Mouse (Mus musculus) embryonic facial prominence, embryonic 10.5 days (tissue): ENCODE measurements around the gene Elp6. TPM values are rescaled to one million over a fixed set of nuclear protein-coding genes. Genes with fewer than 3 reads are reported as not detected.
A peak's percentile ranks its signal among the peaks of the same experiment; 100 is the strongest.

Experiments
- DNase-seq: peaks from one replicate; pipeline ENCODE4 v3.0.0-alpha.2; 2017; ENCODE audit warnings: low spot score
- H3K27ac ChIP-seq: fragments of 300-500 bp; sonication (generic); replicated peaks from 2 replicates; pipeline ENCODE4 v1.5.1; 2016; ENCODE audit warnings: mild to moderate bottlenecking
- H3K27me3 ChIP-seq: fragments of 300-500 bp; sonication (generic); replicated peaks from 2 replicates; pipeline ENCODE4 v1.6.1; 2016; ENCODE audit warnings: low read depth, mild to moderate bottlenecking; ENCODE audit not compliant: poor library complexity, severe bottlenecking
- H3K36me3 ChIP-seq: fragments of 300-500 bp; sonication (generic); replicated peaks from 2 replicates; pipeline ENCODE4 v1.6.1; 2016; ENCODE audit warnings: mild to moderate bottlenecking, moderate library complexity
- H3K4me1 ChIP-seq: fragments of 300-500 bp; sonication (generic); 2 replicates; pipeline ENCODE4 v1.6.1; 2016
- H3K4me3 ChIP-seq: fragments of 300-500 bp; sonication (generic); 2 replicates; pipeline ENCODE4 v1.5.1; 2016; ENCODE audit warnings: mild to moderate bottlenecking, moderate library complexity
- H3K9me3 ChIP-seq: fragments of 300-500 bp; sonication (generic); 2 replicates; pipeline ENCODE4 v1.6.1; 2016; ENCODE audit warnings: mild to moderate bottlenecking
- WGBS: fragments of 180-500 bp; shearing (Covaris S2); methylation state at CpG from one replicate; pipeline ENCODE4 v1.1.7; 2016; 5-methylcytosine and 5-hydroxymethylcytosine counted together
- polyA plus RNA-seq: library from polyadenylated mRNA; unstranded; fragments of >200 nt; fragmentation: Nextera tagmentation; extraction: Ambion mirVana; gene quantifications from 2 replicates; pipeline ENCODE4 v1.2.1, GENCODE M21; 2016

Gene Elp6
- polyA plus RNA-seq, 1 experiment from 2014 or later: 45.6 TPM

- no peak overlapping the region for H3K4me3 ChIP-seq
- no peaks in the 10 kb centered on the region for H3K27me3 ChIP-seq
- H3K27ac ChIP-seq: no peak overlapping the region
- no peaks in the 10 kb centered on the region for H3K36me3 ChIP-seq
- WGBS: 80% methylated on average over 7 of the region's 7 CpGs
- H3K9me3 ChIP-seq: no peaks in the 10 kb centered on the region
- H3K4me1 ChIP-seq: peaks cover 11% of the 10 kb centered on the region
- DNase-seq: no peak
These were observed 40.2 kb downstream of the Elp6 start for GRCm38 (mm10) chr9:110345057-110345739.

GRCm38 (mm10) chr9:110348899-110349298 is 43.9 kb downstream of the Elp6 start:
- Histone ChIP-seq H3K27me3 (no peaks in the 10 kb centered on the region), H3K4me3 (no peak overlapping the region), H3K27ac (no peak overlapping the region), H3K4me1 (peaks cover 16% of the 10 kb centered on the region), H3K9me3 (no peaks in the 10 kb centered on the region), H3K36me3 (0 out of 2 replicates have a peak, but pooled peaks cover 10% of the 10 kb centered on the region)
- DNase-seq: no peak
- 74% methylated on average over 4 of the region's 4 CpGs for WGBS

- peaks cover 20% of the 10 kb centered on the region for H3K36me3 ChIP-seq
- no peak overlapping the region for H3K27ac ChIP-seq
- no peaks in the 10 kb centered on the region for H3K27me3 ChIP-seq
- DNase-seq: no peak
- no peaks in the 10 kb centered on the region for H3K9me3 ChIP-seq
- WGBS: 76% methylated on average over 5 of the region's 5 CpGs
- peaks cover 10% of the 10 kb centered on the region for H3K4me1 ChIP-seq
- H3K4me3 ChIP-seq: no peak overlapping the region
These were observed 45.2 kb downstream of the Elp6 start for GRCm38 (mm10) chr9:110350188-110350587.

- H3K4me3 ChIP-seq: no peak overlapping the region
- H3K27ac ChIP-seq: no peak overlapping the region
- no peaks in the 10 kb centered on the region for H3K27me3 ChIP-seq
- peaks cover 24% of the 10 kb centered on the region for H3K36me3 ChIP-seq
- no peak for DNase-seq
- no peaks in the 10 kb centered on the region for H3K9me3 ChIP-seq
- WGBS: 72% methylated on average over 5 of the region's 5 CpGs
- H3K4me1 ChIP-seq: peaks cover 8% of the 10 kb centered on the region
These were observed 45.6 kb downstream of the Elp6 start for GRCm38 (mm10) chr9:110350612-110351011.

GRCm38 (mm10) chr9:110351350-110351749 is 46.4 kb downstream of the Elp6 start:
- peaks cover 8% of the 10 kb centered on the region for H3K4me1 ChIP-seq
- no peak for DNase-seq
- peaks cover 30% of the 10 kb centered on the region for H3K36me3 ChIP-seq
- H3K27me3 ChIP-seq: no peaks in the 10 kb centered on the region
- H3K4me3 ChIP-seq: no peak overlapping the region
- H3K9me3 ChIP-seq: no peaks in the 10 kb centered on the region
- no peak overlapping the region for H3K27ac ChIP-seq
- 86% methylated on average over 2 of the region's 2 CpGs for WGBS

GRCm38 (mm10) chr9:110351932-110352632 is 47.1 kb downstream of the Elp6 start:
- no peak for DNase-seq
- H3K27ac ChIP-seq: no peak overlapping the region
- H3K4me1 ChIP-seq: peaks cover 8% of the 10 kb centered on the region
- H3K36me3 ChIP-seq: peaks cover 30% of the 10 kb centered on the region
- no peaks in the 10 kb centered on the region for H3K27me3 ChIP-seq
- 89% methylated on average over 8 of the region's 8 CpGs for WGBS
- H3K9me3 ChIP-seq: no peaks in the 10 kb centered on the region
- no peak overlapping the region for H3K4me3 ChIP-seq

- Histone ChIP-seq H3K36me3 (peaks cover 47% of the 10 kb centered on the region), H3K9me3 (no peaks in the 10 kb centered on the region), H3K4me3 (no peak overlapping the region), H3K4me1 (no peaks in the 10 kb centered on the region), H3K27ac (no peak overlapping the region), H3K27me3 (no peaks in the 10 kb centered on the region)
- 82% methylated on average over 2 of the region's 2 CpGs for WGBS
- DNase-seq: no peak
These were observed 53.4 kb downstream of the Elp6 start for GRCm38 (mm10) chr9:110358341-110358740.

- H3K4me3 ChIP-seq: no peak overlapping the region
- H3K36me3 ChIP-seq: peaks cover 47% of the 10 kb centered on the region
- no peak for DNase-seq
- peaks cover 6% of the 10 kb centered on the region; the same call in 1 of the 2 replicates for H3K4me1 ChIP-seq
- WGBS: 69% methylated on average over 12 of the region's 12 CpGs
- H3K27ac ChIP-seq: no peak overlapping the region
- H3K9me3 ChIP-seq: no peaks in the 10 kb centered on the region
- H3K27me3 ChIP-seq: no peaks in the 10 kb centered on the region
These were observed 56.3 kb downstream of the Elp6 start for GRCm38 (mm10) chr9:110361299-110361698.

- Histone ChIP-seq H3K27me3 (no peaks in the 10 kb centered on the region), H3K36me3 (peaks cover 47% of the 10 kb centered on the region), H3K9me3 (no peaks in the 10 kb centered on the region), H3K27ac (no peak overlapping the region), H3K4me3 (no peak overlapping the region), H3K4me1 (peaks cover 12% of the 10 kb centered on the region)
- DNase-seq: no peak
- 87% methylated on average over 10 of the region's 10 CpGs for WGBS
These were observed 57.4 kb downstream of the Elp6 start for GRCm38 (mm10) chr9:110362337-110362736.

- no peak for DNase-seq
- Histone ChIP-seq H3K36me3 (peaks cover 52% of the 10 kb centered on the region), H3K4me3 (no peak overlapping the region), H3K9me3 (no peaks in the 10 kb centered on the region), H3K4me1 (peaks cover 12% of the 10 kb centered on the region), H3K27me3 (no peaks in the 10 kb centered on the region), H3K27ac (peak overlapping the region; percentile 67)
- 61% methylated on average over 5 of the region's 5 CpGs for WGBS
These were observed 61.8 kb downstream of the Elp6 start for GRCm38 (mm10) chr9:110366746-110367145.

GRCm38 (mm10) chr9:110369860-110370259 is 64.9 kb downstream of the Elp6 start:
- Histone ChIP-seq H3K27me3 (no peaks in the 10 kb centered on the region), H3K27ac (no peak overlapping the region), H3K4me3 (no peak overlapping the region), H3K36me3 (peaks cover 58% of the 10 kb centered on the region), H3K9me3 (no peaks in the 10 kb centered on the region), H3K4me1 (peaks cover 12% of the 10 kb centered on the region)
- DNase-seq: no peak
- WGBS: 94% methylated on average over 3 of the region's 3 CpGs
